Mouse (Mus musculus) midbrain, embryonic 12.5 days (tissue): Measurements from ENCODE around the gene Tesc. TPM values are rescaled to one million over a fixed set of nuclear protein-coding genes. Genes with fewer than 3 reads are reported as not detected.

Experiments used
- ATAC-seq: fragments of 200-750 bp; cut with Nextera tagmentation; 2 replicates; pipeline ENCODE4 v1.8.0; 2017; ENCODE audit warnings: low read depth, moderate TSS enrichment, moderate library complexity; ENCODE audit not compliant: low FRiP score
- H3K27ac ChIP-seq: fragments of 300-500 bp; sonication (generic); replicated peaks from 2 replicates; pipeline ENCODE4 v1.5.1; 2016; ENCODE audit warnings: mild to moderate bottlenecking
- H3K27me3 ChIP-seq: fragments of 300-500 bp; sonication (generic); 2 replicates; pipeline ENCODE4 v1.6.1; 2016; ENCODE audit warnings: mild to moderate bottlenecking
- H3K36me3 ChIP-seq: fragments of 300-500 bp; sonication (generic); 2 replicates; pipeline ENCODE4 v1.6.1; 2016
- H3K4me1 ChIP-seq: fragments of 300-500 bp; sonication (generic); 2 replicates; pipeline ENCODE4 v1.6.1; 2016
- H3K4me2 ChIP-seq: fragments of 300-500 bp; sonication (generic); replicated peaks from 2 replicates; pipeline ENCODE4 v1.6.1; 2016; ENCODE audit warnings: mild to moderate bottlenecking, moderate library complexity
- H3K4me3 ChIP-seq: fragments of 300-500 bp; sonication (generic); 2 replicates; pipeline ENCODE4 v1.5.1; 2016; ENCODE audit warnings: mild to moderate bottlenecking
- H3K9ac ChIP-seq: fragments of 300-500 bp; sonication (generic); replicated peaks from 2 replicates; pipeline ENCODE4 v1.6.1; 2016; ENCODE audit warnings: mild to moderate bottlenecking, moderate library complexity
- H3K9me3 ChIP-seq: fragments of 300-500 bp; sonication (generic); 2 replicates; pipeline ENCODE4 v1.6.1; 2016; ENCODE audit warnings: mild to moderate bottlenecking
- WGBS: fragments of 180-500 bp; shearing (Covaris S2); methylation state at CpG from one replicate; pipeline ENCODE4 v1.1.7; 2016; 5-methylcytosine and 5-hydroxymethylcytosine counted together
- polyA plus RNA-seq: library from polyadenylated mRNA; unstranded; fragments of >200 nt; fragmentation: Nextera tagmentation; extraction: Ambion mirVana; gene quantifications from 2 replicates; pipeline ENCODE4 v1.2.1, GENCODE M21; 2016

Gene Tesc
- polyA plus RNA-seq, 1 experiment from 2014 or later, result 1.5 TPM

- Histone ChIP-seq H3K36me3 (no peaks in the 10 kb centered on the region), H3K4me3 (no peak overlapping the region), H3K9ac (no peak overlapping the region), H3K4me1 (peaks cover 8% of the 10 kb centered on the region), H3K27me3 (0 out of 2 replicates have a peak, but pooled peaks cover 3% of the 10 kb centered on the region), H3K27ac (no peak overlapping the region), H3K9me3 (no peaks in the 10 kb centered on the region), H3K4me2 (no peak overlapping the region)
- ATAC-seq, result no peak
- 58% methylated on average over 5 of the region's 5 CpGs for whole genome bisulfite sequencing
These were observed 10.0 kb upstream of the Tesc start for GRCm38 (mm10) chr5:118017527-118017926.

GRCm38 (mm10) chr5:118019905-118020304, 7.6 kb upstream of the Tesc start:
- Histone ChIP-seq H3K4me3 (no peak overlapping the region), H3K9me3 (no peaks in the 10 kb centered on the region), H3K4me2 (no peak overlapping the region), H3K9ac (no peak overlapping the region), H3K27ac (no peak overlapping the region), H3K4me1 (peaks cover 5% of the 10 kb centered on the region; the same call in 1 of the 2 replicates), H3K27me3 (peaks cover 6% of the 10 kb centered on the region; the same call in 1 of the 2 replicates), H3K36me3 (no peaks in the 10 kb centered on the region)
- no peak for ATAC-seq
- WGBS, result 74% methylated on average over 11 of the region's 11 CpGs

- Histone ChIP-seq H3K9ac (no peak overlapping the region), H3K4me3 (no peak overlapping the region), H3K27me3 (peaks cover 33% of the 10 kb centered on the region), H3K4me1 (peaks cover 25% of the 10 kb centered on the region), H3K36me3 (no peaks in the 10 kb centered on the region), H3K4me2 (no peak overlapping the region), H3K9me3 (no peaks in the 10 kb centered on the region), H3K27ac (no peak overlapping the region)
- ATAC-seq, result no peak
- WGBS, result 84% methylated on average over 3 of the region's 3 CpGs
These were observed 4.5 kb upstream of the Tesc start for GRCm38 (mm10) chr5:118023053-118023452.

- Histone ChIP-seq H3K9ac (no peak overlapping the region), H3K36me3 (no peaks in the 10 kb centered on the region), H3K4me3 (no peak overlapping the region), H3K27me3 (peaks cover 61% of the 10 kb centered on the region), H3K9me3 (no peaks in the 10 kb centered on the region), H3K27ac (no peak overlapping the region), H3K4me1 (peaks cover 43% of the 10 kb centered on the region), H3K4me2 (no peak overlapping the region; the same call in 1 of the 2 replicates)
- 3% methylated on average over 12 of the region's 12 CpGs for WGBS
- no peak for ATAC-seq
These were observed 1.7 kb upstream of the Tesc start for GRCm38 (mm10) chr5:118025880-118026279.

- H3K4me3 ChIP-seq, result no peak overlapping the region
- peaks cover 66% of the 10 kb centered on the region for H3K27me3 ChIP-seq
- H3K9ac ChIP-seq, result no peak overlapping the region
- 4% methylated on average over 13 of the region's 13 CpGs for WGBS
- H3K4me1 ChIP-seq, result peaks cover 47% of the 10 kb centered on the region
- no peaks in the 10 kb centered on the region for H3K36me3 ChIP-seq
- peak overlapping the region; percentile 87 for H3K4me2 ChIP-seq
- no peaks in the 10 kb centered on the region for H3K9me3 ChIP-seq
- ATAC-seq, result no peak
- no peak overlapping the region for H3K27ac ChIP-seq
These were observed 1.2 kb upstream of the Tesc start for GRCm38 (mm10) chr5:118026343-118026742.

- Histone ChIP-seq H3K9me3 (no peaks in the 10 kb centered on the region), H3K27me3 (peaks cover 71% of the 10 kb centered on the region), H3K4me3 (peak overlapping the region; percentile 58), H3K4me2 (peak overlapping the region; percentile 87), H3K27ac (no peak overlapping the region), H3K36me3 (no peaks in the 10 kb centered on the region), H3K9ac (peak overlapping the region; percentile 49), H3K4me1 (peaks cover 49% of the 10 kb centered on the region)
- under 1% methylated on average over 39 of the region's 39 CpGs for WGBS
- no peak; the same call in 1 of the 2 replicates for ATAC-seq
These were observed 344 bp upstream of the Tesc start for GRCm38 (mm10) chr5:118027101-118027697.

GRCm38 (mm10) chr5:118028191-118029034, 870 bp downstream of the Tesc start:
- Histone ChIP-seq H3K9me3 (no peaks in the 10 kb centered on the region), H3K27me3 (peaks cover 71% of the 10 kb centered on the region), H3K4me2 (peak overlapping the region; percentile 87), H3K4me1 (peaks cover 51% of the 10 kb centered on the region), H3K36me3 (no peaks in the 10 kb centered on the region), H3K9ac (peak overlapping the region; percentile 49), H3K4me3 (peak overlapping the region; percentile 58), H3K27ac (no peak overlapping the region)
- WGBS, result 3% methylated on average over 66 of the region's 79 CpGs
- ATAC-seq, result no peak

GRCm38 (mm10) chr5:118029035-118029408, 1.5 kb downstream of the Tesc start:
- WGBS, result 6% methylated on average over 12 of the region's 12 CpGs
- Histone ChIP-seq H3K4me3 (peak overlapping the region; percentile 58), H3K4me1 (peaks cover 52% of the 10 kb centered on the region), H3K27me3 (peaks cover 71% of the 10 kb centered on the region), H3K9me3 (no peaks in the 10 kb centered on the region), H3K36me3 (no peaks in the 10 kb centered on the region), H3K9ac (no peak overlapping the region), H3K4me2 (peak overlapping the region; percentile 87), H3K27ac (no peak overlapping the region)
- peak; percentile 48; the same call in 1 of the 2 replicates for ATAC-seq

- ATAC-seq, result no peak
- no peak overlapping the region for H3K9ac ChIP-seq
- H3K9me3 ChIP-seq, result no peaks in the 10 kb centered on the region
- no peak overlapping the region for H3K27ac ChIP-seq
- H3K4me1 ChIP-seq, result peaks cover 52% of the 10 kb centered on the region
- H3K36me3 ChIP-seq, result no peaks in the 10 kb centered on the region
- peak overlapping the region; percentile 87 for H3K4me2 ChIP-seq
- peaks cover 68% of the 10 kb centered on the region for H3K27me3 ChIP-seq
- H3K4me3 ChIP-seq, result peak overlapping the region; percentile 58
- 2% methylated on average over 10 of the region's 10 CpGs for WGBS
These were observed 1.9 kb downstream of the Tesc start for GRCm38 (mm10) chr5:118029420-118029819.

- Histone ChIP-seq H3K4me1 (peaks cover 52% of the 10 kb centered on the region), H3K9me3 (peaks cover 3% of the 10 kb centered on the region; the same call in 1 of the 2 replicates), H3K27me3 (peaks cover 67% of the 10 kb centered on the region), H3K4me3 (no peak overlapping the region), H3K4me2 (no peak overlapping the region), H3K36me3 (no peaks in the 10 kb centered on the region), H3K27ac (no peak overlapping the region), H3K9ac (no peak overlapping the region)
- 92% methylated on average over 9 of the region's 9 CpGs for WGBS
- ATAC-seq, result no peak
These were observed 2.6 kb downstream of the Tesc start for GRCm38 (mm10) chr5:118030022-118030675.

GRCm38 (mm10) chr5:118031059-118031458, 3.5 kb downstream of the Tesc start:
- H3K4me2 ChIP-seq, result no peak overlapping the region
- no peaks in the 10 kb centered on the region for H3K36me3 ChIP-seq
- WGBS, result 55% methylated on average over 5 of the region's 5 CpGs
- peaks cover 59% of the 10 kb centered on the region for H3K27me3 ChIP-seq
- H3K4me3 ChIP-seq, result no peak overlapping the region
- H3K9me3 ChIP-seq, result peaks cover 3% of the 10 kb centered on the region; the same call in 1 of the 2 replicates
- no peak for ATAC-seq
- no peak overlapping the region for H3K27ac ChIP-seq
- H3K9ac ChIP-seq, result no peak overlapping the region
- peaks cover 47% of the 10 kb centered on the region for H3K4me1 ChIP-seq

- peaks cover 57% of the 10 kb centered on the region for H3K27me3 ChIP-seq
- no peak overlapping the region for H3K4me2 ChIP-seq
- 44% methylated on average over 4 of the region's 4 CpGs for WGBS
- H3K9ac ChIP-seq, result no peak overlapping the region
- no peak overlapping the region for H3K4me3 ChIP-seq
- H3K4me1 ChIP-seq, result peaks cover 43% of the 10 kb centered on the region
- H3K27ac ChIP-seq, result no peak overlapping the region
- no peaks in the 10 kb centered on the region for H3K36me3 ChIP-seq
- H3K9me3 ChIP-seq, result peaks cover 3% of the 10 kb centered on the region; the same call in 1 of the 2 replicates
- no peak for ATAC-seq
These were observed 4.0 kb downstream of the Tesc start for GRCm38 (mm10) chr5:118031508-118031907.
